Mouse (Mus musculus): ENCODE results near the gene Cdhr2. TPM values are rescaled to one million over a fixed set of nuclear protein-coding genes. Genes with fewer than 3 reads are reported as not detected.
A peak's percentile ranks its signal among the peaks of the same experiment; 100 is the strongest.

Cdhr2 gene
- total RNA-seq, 2 experiments from 2014 or later = 0.24 to 0.36 TPM

DNA sequence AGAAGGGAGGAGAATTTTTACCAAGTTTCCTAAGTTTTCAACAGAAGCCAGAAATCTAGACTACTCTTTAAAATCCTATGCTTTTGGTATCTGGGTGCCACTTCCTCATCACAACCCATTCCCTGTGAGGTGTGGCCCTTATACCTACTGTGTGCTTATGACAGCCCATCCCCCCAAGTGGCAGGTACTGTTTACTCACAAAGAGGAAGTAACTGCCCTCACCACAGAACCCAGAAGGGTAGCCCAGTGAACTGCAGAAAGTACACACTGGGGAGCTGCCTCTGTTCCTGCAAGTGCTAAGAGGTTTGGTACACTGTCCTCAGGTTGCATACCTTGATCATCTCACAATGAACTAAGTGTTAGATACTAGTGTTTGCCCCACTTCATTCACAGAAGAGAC is 9.5 kb upstream of the Cdhr2 start:
- DNase-seq (ENCODE audit: low spot score in 2 of 2) = no peak
- intact Hi-C loops (cut with DNase I) = no loop called here

DNA sequence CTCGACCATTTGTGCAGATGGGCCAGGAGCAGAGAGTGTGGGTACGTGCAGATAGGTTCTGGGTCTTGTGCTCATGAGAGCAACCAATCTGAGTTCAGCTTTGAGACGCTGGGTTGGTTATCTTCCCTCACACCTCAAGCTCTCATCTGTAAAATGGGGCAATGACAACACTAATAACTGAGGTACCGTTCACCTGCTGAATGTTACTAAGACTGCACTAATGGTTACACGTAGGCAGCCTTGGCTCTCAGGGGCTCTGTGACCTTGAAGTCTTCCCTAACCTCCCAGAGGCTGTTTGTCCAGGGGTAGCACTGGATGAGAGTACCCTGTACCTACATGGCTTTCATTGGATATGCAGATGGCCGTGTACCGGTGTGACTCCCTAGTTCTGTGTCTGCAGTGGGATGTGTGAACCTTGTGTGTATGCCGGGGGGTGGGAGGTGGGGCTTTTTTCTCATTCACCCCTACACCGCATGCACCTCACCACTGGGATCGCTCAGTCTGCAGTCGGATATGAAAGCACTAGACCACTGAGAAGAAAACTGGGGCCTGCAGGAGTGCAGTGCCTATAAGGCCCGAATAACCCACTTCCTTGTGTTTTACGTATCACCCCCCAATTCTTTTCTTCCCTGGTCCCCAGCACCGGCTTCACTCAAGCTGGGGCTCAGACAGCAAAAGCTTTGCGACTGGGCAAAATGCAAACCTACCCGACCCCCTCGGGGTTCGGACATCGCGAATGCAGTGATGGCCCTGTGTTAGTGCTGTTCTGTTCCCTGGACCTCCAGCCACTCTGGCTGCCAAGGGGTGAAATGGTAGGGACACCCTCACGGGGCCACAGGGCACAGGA is 8.3 kb upstream of the Cdhr2 start:
- intact Hi-C loops (cut with DNase I) = no loop called here
- DNase-seq (ENCODE audit: low spot score in 2 of 2) = peak in 1 of 2 experiments; percentile 50

DNA sequence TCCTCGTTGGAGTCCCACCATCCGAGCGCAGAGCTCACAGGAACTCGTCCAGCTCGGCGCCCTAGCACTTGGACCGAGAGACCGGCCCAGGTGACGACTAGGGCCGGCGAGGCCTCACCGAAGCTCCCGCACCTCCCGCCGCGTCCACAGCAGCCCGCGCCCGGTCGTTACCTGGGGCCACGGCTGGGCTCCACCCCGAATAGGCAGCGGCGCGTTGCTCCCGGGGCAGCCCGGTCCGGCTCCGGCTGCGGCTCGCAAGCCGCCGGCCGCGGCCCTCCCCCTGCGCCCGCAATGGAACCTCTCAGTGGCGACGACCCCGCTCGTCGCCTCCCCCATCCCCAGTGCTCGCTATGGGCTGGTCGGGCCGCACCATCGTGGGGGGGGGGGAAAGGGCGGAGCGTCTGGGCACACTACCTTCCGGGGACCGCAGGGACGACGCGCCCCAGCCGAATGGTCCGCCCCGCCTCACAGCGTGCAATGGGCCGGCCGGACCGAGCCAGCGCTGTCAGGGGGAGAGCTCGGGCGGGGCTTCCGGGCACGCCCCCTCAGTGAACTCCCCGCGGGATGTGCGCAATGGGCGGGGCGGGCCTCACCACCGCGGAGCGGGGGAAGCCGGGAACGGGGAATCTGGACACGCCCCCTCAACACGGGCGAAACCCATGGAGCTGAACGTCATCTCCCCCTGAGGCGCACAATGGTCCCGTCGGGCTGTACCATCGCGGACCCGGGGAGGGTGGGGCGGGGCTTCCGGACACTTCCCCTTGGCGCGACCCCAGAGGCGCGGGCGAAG is 7.5 kb upstream of the Cdhr2 start, which contains the start of gene Rnf44:
TSS of gene Rnf44 (minus strand) at position 350 of the 790 bp plus-strand sequence.
- DNase-seq (ENCODE audit: low spot score in 2 of 2) = peak; percentile 99
- intact Hi-C loops (cut with DNase I) = no loop called here

DNA sequence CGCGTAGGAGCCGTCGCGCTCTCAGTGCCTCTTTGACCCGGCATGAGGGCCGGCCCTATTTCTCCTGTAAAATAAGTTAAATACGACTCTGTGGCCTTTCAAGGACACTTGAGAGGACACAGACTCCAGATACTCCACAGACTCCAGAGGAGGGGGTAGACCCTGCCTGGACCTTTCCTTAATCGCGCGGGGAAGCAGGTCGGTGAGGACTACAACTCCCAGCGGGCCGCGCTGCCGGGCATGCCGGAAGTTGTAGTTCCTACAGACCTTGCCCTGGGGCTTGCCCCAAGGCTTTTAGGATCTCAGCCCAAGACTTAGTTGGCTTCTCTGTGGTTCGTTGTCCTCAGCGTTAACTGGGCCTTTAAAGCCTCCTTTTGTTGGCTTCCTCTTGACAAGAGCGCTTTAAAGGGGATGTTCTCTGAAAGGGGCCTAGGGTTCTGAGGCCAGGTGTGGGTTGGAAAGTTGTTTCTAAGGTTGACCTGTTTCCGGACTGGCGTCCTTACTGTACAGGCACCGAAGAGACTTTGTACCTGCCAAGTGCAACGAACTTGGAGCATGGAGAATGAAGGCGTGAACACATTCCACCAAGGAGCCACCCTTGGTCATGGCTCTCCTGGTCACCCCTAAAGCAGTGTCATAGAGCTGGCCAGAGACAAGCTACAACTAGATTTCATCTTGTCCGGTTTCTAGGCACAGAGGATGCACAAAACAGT is 6.8 kb upstream of the Cdhr2 start:
- peak in 1 of 2 experiments; percentile 25 for DNase-seq (ENCODE audit: low spot score in 2 of 2)
- intact Hi-C loops (cut with DNase I) = no loop called here

DNA sequence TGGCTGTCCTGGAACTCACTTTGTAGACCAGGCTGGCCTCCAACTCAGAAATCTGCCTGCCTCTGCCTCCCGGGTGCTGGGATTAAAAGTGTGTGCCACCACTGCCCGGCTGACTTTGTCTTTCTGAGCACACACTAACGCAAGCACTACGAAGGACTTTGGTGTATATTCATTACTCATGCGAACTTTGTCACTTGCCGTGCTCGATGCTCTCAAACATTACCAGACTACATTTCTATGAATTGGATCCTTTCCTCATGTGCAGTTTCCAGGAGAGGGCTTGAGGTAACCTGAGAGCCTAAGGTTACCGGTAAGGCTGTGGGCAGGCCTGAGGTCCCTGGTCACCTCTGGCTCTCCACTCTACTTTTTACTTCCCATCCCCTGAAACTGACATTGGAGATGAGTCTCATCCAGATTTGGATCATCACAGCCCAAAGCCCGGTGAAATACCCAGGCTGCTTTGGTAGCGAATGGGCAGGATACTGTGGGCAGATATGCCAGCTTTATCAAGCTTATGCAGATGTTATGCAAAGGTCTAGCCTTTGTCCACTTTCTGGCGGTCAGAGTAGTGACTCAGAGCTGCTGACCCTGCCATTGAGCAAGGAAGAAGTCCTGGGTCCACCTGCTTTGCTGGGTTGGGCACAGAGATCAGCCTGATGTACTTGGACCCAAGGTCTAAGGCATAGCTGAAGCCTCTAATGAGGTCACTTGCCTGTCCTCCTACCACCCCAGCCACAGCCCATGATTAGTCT is 5.6 kb upstream of the Cdhr2 start:
- intact Hi-C loops (cut with DNase I) = no loop called here
- no peak for DNase-seq (ENCODE audit: low spot score in 2 of 2)

DNA sequence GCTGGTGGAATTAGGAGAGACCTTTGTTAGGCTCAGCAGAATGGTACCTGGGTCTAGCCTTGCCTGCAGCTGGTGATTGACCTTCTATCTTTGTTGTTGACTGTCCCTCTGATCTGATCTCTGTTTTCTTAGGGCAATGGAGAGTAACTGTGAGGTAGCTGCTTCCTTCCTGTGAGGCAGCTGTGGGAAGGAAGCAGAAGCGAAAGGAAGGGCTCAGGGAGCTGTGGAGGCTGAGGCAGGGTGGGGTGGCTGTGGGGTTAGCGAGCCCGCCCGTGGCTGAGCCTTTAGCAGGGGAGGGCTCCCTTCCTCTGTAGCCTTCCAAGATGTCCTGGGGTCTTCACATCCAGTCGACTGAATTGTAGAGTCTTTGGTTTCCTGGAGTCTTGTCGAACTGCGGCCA is 1.2 kb downstream of the Cdhr2 start:
- intact Hi-C loops (cut with DNase I) = no loop called here
- DNase-seq (ENCODE audit: low spot score in 2 of 2) = no peak

DNA sequence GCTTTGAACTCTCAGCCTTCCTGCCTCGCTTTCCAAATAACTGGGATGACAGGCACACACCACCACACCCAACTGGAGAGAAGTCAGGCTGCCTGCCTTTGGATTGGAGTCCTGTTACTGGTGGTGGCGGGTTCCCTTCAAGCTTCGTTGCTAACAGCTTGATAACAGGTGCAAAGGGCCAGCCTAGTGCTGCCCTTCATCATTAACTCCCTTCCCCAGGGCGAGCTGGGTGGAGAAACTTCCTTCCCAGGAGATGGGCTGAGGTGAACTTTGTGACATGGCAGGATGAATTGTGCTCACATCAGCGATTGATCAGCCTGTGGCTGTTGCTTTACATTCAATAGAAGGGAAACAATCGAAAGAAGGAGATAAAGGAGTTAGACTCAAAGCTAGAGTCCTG is 3.6 kb downstream of the Cdhr2 start:
- DNase-seq (ENCODE audit: low spot score in 2 of 2) = no peak
- intact Hi-C loops (cut with DNase I) = no loop called here

DNA sequence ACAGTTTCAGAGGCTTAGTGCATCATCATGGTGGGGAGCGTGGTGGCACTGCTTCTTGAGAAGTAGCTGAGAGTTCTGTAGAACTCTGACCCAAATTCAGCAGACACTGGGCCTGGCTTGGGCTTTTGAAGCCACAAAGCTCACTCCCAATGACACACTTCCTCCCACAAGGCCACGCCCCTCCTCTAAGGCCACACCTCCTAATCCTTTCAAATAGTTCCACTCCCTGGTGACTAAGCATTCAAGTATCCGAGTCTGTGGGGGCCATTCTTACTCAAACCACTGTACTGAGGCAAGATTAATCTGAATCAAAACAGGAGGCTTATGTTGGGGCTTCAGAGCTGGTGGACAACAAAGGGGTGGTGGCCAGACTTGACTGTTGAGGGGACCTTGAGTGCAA is 9.6 kb downstream of the Cdhr2 start:
- no peak for DNase-seq (ENCODE audit: low spot score in 2 of 2)
- intact Hi-C loops (cut with DNase I) = loop anchor here (10.0 kb wide), 1 partner anchor 364 kb away; no protein-coding TSS in a partner anchor

DNA sequence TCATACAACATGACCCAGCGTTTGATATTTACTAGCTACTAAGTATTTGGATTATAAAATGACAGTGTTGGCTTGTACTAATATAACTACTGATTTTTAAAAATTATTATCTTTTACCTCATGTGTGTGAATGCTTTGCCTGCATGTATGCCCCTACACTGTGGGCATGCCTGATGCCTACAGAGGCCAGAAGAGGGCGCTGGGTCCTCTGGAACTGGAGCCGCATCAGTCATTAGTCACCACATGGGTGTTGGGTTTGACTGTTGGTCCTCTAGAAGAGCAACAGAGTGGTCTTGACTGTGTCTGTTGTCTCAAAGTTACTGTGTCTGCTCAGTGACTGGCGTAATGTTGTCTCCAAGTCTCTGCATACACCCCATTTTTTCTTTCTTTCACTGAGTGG is 13.1 kb downstream of the Cdhr2 start:
- intact Hi-C loops (cut with DNase I) = loop anchor here (10.0 kb wide), 1 partner anchor 360 kb away; no protein-coding TSS in a partner anchor
- DNase-seq (ENCODE audit: low spot score in 2 of 2) = no peak

DNA sequence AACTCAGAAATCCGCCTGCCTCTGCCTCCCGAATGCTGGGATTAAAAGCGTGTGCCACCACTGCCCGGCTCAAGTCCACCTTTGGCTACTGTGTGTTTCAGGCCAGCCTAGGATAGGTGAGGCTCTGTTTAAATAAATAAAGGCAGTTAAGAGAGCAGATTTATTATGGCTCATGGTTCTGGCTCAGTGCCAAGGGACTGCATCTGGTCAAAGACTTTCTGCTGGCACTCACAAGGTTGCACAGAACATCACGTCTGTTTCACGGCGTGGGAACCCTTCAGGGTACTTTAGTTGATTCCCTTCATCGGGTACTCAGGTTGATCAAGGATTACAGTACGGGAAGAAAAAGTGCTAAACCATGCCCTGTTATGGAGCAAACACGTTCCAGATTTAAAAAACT is 13.7 kb downstream of the Cdhr2 start:
- intact Hi-C loops (cut with DNase I) = loop anchor here (5.0 to 10.0 kb wide), 2 partner anchors 82 to 360 kb away; no protein-coding TSS in a partner anchor
- DNase-seq (ENCODE audit: low spot score in 2 of 2) = no peak

DNA sequence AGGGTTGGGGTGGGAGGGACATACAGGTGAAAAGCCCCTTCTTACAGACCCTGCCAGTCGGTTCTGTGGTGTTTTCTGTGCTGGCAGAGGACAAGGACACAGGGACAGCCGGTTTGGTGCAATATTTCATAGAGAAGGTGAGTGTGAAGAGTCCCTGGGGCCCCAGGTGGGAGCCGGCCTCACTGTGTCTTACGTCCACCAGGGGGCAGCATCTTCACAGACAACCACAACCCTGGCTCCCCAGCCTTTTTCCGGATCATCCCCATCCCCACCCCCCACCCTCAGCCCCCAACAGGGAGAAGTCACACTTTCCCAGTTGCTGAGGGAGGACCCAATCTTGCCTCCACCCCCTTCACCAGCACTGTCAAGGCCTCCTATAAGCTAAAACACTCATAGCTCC is 15.7 kb downstream of the Cdhr2 start:
- peak; percentile 68 to 75 for DNase-seq (ENCODE audit: low spot score in 2 of 2)
- intact Hi-C loops (cut with DNase I) = loop anchor here (2.0 to 10.0 kb wide), 3 partner anchors 42 to 358 kb away; no protein-coding TSS in a partner anchor

DNA sequence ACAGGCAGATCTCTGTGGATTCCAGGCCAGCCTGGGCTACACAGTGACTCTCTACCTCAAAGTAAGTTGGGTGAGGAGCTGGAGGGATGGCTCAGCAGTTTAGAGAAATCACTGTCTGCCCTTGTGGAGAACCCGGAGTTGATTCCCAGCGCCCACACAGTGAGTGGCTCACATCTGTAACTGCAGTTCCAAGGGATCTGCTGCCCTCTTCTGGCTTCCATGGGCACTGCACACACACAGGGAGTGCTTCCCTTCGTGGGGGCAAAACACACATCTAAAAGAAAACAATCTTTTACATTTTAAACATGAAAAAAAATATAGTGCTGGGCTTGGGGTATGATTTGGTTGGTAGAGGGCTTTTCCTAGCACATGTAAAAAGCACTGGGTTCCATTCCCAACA is 21.9 kb downstream of the Cdhr2 start:
- DNase-seq (ENCODE audit: low spot score in 2 of 2) = no peak
- intact Hi-C loops (cut with DNase I) = no loop called here

DNA sequence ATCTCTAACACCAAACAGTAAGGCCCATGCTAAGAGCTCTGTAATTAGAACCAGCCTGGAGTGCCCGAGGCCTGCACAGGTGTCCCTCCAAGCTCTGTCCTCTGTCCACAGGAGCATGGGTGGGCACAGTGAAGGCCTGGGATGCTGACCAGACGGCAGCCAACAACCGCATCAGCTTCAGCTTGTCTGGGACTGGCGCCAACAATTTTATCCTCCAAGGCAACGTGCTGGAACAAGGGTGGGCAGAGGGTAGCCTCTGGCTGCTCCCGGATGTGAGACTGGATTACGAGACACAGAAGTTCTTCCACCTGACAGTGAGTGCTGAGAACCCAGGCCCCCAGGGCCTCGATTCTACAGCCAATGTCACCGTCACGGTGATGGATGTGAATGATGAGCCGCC is 24.9 kb downstream of the Cdhr2 start:
- intact Hi-C loops (cut with DNase I) = no loop called here
- DNase-seq (ENCODE audit: low spot score in 2 of 2) = no peak

DNA sequence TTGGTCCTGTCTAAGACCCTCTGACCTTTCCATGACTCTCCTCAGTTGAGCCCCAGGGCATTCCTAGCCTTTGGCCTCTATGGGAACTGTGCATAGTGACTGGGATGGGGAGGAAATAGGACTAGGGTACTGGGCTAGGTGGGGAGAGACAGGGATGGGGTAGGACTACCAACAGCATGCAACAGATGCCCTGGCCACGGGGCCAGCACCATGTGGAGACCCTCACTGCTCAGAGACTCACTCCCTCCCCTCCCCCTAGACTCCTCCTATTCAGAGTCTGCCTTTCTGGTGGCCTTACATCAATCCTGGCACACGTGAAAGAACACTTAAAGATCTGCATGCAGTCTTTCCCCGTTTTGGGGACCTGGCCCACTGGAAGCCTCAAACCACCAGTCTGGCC is 35.7 kb downstream of the Cdhr2 start:
- intact Hi-C loops (cut with DNase I) = no loop called here
- DNase-seq (ENCODE audit: low spot score in 2 of 2) = no peak

DNA sequence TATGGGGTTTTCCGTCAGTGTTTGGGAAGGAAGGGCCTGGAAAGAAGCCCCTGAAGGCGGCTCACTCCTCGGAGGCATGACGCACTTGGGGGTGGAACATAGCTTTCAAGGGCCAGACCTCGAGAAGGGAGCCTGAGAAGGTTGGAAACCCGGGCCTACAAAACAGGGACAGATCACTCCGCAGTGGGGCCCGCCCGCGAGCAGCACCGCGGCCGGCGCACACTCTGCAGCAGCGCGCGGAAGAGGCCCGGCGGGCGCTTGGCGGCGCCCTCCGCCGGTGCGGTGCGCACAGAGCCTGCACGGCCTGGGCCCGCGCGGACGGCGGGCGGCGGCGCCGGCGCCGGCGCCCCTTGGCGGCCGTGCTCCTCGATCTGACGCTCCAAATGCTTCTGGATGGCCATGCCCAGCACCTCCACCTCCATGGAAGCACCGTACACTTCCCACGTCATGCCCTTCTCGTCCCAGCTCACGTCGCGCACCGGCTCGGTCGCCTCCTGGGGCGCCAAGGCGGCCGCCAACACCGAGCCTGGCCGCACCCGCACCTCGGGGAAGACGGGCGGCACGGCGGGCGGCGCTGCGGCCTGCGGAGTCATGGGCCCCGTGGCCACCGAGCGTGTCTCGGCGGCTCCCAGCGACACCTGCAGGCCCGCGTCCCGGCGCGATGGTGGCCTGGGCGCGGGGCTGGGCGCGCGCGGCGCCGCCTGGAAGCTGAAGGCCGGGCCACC is 36.4 kb downstream of the Cdhr2 start:
- intact Hi-C loops (cut with DNase I) = no loop called here

DNA sequence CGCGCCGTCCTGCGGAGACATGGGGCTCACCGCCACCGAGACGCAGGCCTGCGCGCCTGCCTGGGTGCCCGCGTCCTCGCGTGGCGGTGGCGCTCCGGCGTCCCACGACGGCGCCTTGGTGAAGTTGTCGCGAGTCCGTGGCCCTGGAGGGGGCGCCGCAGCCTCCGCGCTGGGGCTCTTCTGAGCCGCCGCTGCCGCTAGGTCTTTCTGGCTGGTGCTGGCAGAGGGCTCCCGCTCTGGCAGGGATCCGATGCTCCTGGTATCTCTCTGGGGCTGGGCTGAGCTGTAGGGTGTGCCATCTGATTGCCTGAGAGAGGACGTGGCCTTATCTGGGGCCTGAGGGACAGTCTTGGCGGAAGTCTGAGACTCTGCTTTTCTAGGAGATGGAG is 36.9 kb downstream of the Cdhr2 start:
- intact Hi-C loops (cut with DNase I) = no loop called here

More for the DNA sequence above, 36.4 kb downstream of the Cdhr2 start:
- no peak for DNase-seq (ENCODE audit: low spot score in 2 of 2)

DNA sequence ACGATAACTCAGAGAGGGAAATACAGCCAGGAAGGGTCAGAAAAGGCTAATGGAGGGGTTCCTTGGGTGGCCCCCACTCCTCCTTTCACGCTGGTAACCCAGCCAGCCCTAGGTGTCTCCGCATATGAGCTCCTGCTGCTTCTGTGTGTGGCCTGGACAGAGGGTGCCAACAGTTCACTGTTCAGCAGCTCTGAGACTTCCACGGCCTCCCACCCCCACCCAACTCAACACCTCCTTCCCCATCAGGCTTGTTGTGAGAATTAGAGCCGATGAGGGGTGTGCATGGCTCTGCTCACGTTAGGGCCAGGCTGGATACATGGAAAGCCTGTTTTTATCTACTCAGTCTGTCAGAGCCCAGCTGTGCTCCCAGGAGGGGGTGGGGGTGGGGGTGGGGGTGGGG is 44.8 kb downstream of the Cdhr2 start:
- intact Hi-C loops (cut with DNase I) = no loop called here
- DNase-seq (ENCODE audit: low spot score in 2 of 2) = no peak

More for the DNA sequence above, 36.9 kb downstream of the Cdhr2 start:
- no peak for DNase-seq (ENCODE audit: low spot score in 2 of 2)

DNA sequence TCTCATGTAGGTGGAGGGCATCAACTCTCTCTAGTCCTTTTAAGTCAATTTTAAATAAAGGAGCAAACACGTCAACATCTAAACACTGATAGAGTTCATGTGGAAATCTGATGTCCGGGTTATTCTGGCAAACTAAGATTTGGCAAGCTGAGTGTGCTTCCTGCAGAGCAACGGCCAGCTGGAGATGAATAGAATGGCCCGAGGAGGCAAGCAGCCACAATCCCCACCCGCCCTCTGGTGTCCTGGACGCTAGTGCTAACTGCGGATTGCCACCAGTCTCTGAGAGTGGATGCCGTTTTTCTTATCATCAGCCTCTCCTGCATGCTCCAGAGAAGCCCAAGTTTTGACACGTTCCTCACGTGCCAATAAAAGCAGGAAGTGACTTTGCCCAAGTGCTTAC is 45.6 kb downstream of the Cdhr2 start:
- DNase-seq (ENCODE audit: low spot score in 2 of 2) = no peak
- intact Hi-C loops (cut with DNase I) = no loop called here
